Mouse (Mus musculus) erythroblast, embryonic 14.5 days (primary cell): ENCODE data around the gene Sh3pxd2a. TPM values are rescaled to one million over a fixed set of nuclear protein-coding genes. Genes with fewer than 3 reads are reported as not detected.

Experiments
- H3K27me3 ChIP-seq: 2 replicates; pipeline ENCODE4 v1.6.1; 2012; ENCODE audit warnings: inconsistent platforms; ENCODE audit not compliant: control insufficient read depth
- H3K36me3 ChIP-seq: 2 replicates; pipeline ENCODE4 v1.6.1; 2012; ENCODE audit warnings: mild to moderate bottlenecking, inconsistent platforms; ENCODE audit not compliant: control insufficient read depth
- H3K4me1 ChIP-seq: 2 replicates; pipeline ENCODE4 v1.6.1; 2012; ENCODE audit warnings: inconsistent platforms; ENCODE audit not compliant: control insufficient read depth
- H3K4me3 ChIP-seq: replicated peaks from 2 replicates; pipeline ENCODE3; 2012; ENCODE audit warnings: moderate library complexity, mild to moderate bottlenecking, inconsistent platforms
- H3K9me3 ChIP-seq: 2 replicates; pipeline ENCODE4 v1.6.1; 2012; ENCODE audit warnings: low read length, inconsistent platforms, mixed read lengths; ENCODE audit not compliant: control insufficient read depth
- GATA1 ChIP-seq: IDR thresholded peaks from 2 replicates; pipeline ENCODE4 v1.6.1; 2012; ENCODE audit warnings: low read length, inconsistent platforms, mixed read lengths
- TAL1 ChIP-seq: IDR thresholded peaks from 3 replicates; pipeline ENCODE4 v1.6.1; 2012; ENCODE audit warnings: low read length, inconsistent platforms, mixed read lengths
- polyA plus RNA-seq: library from polyadenylated mRNA; stranded (reverse); fragments of >175 nt; gene quantifications from 2 replicates; pipeline ENCODE4 v1.2.3, GENCODE M21; 2012

Sh3pxd2a gene
- polyA plus RNA-seq, 1 experiment: 0.10 TPM

- Histone ChIP-seq H3K36me3 (no peaks in the 10 kb centered on the region), H3K27me3 (peaks cover 7% of the 10 kb centered on the region), H3K4me1 (peaks cover 61% of the 10 kb centered on the region), H3K4me3 (no peak overlapping the region), H3K9me3 (no peaks in the 10 kb centered on the region)
- no peak for TF ChIP-seq TAL1
- no peak for TF ChIP-seq GATA1
Measured at GRCm38 (mm10) chr19:47446130-47446529, 18.1 kb downstream of the Sh3pxd2a start.

DNA sequence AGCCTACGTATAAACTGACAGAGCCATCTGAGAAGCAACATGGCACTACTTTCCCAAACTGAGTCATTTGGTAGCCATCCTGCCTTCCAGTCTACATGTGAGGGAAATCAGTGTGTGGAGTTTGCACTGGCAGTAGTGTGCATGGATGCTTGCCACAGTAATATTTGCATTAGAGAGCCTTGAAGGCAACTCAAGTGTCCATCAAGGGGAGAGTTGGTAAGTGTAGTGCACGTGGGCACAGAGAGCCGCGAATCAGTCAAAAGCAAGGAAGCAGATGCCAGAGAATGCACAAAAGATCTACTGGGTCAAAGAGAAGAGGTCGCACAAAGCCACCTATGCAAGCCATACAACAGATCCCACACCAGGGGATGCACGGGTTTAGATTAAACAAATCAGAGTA, 18.5 kb downstream of the Sh3pxd2a start:
- Histone ChIP-seq H3K4me3 (no peak overlapping the region), H3K36me3 (no peaks in the 10 kb centered on the region), H3K4me1 (peaks cover 57% of the 10 kb centered on the region), H3K27me3 (peaks cover 7% of the 10 kb centered on the region), H3K9me3 (no peaks in the 10 kb centered on the region)
- TF ChIP-seq TAL1 (no peak), GATA1 (no peak)

DNA sequence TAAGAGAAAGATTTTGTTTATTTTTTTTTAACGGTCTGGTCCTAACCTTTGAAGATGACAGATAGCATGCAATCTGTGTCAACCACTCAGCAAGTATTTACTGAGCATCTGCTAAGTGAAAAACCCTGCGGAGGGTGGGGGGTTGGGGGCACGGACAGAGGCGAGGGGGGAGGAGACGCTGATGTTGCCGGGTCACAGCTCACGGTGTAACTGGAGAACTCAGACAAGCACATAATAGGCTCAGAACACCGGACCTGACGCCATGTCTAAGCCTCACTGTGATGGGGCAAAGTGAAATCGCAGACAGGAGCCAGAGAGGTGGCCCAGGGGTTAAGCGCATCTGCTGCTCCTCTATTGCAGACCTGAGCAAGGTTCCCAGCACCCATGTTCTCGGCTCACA, 19.7 kb downstream of the Sh3pxd2a start:
- no peak for TF ChIP-seq GATA1
- no peak for TF ChIP-seq TAL1
- Histone ChIP-seq H3K27me3 (peaks cover 7% of the 10 kb centered on the region), H3K4me1 (peaks cover 55% of the 10 kb centered on the region), H3K4me3 (no peak overlapping the region), H3K9me3 (no peaks in the 10 kb centered on the region), H3K36me3 (no peaks in the 10 kb centered on the region; the same call in 1 of the 2 replicates)

DNA sequence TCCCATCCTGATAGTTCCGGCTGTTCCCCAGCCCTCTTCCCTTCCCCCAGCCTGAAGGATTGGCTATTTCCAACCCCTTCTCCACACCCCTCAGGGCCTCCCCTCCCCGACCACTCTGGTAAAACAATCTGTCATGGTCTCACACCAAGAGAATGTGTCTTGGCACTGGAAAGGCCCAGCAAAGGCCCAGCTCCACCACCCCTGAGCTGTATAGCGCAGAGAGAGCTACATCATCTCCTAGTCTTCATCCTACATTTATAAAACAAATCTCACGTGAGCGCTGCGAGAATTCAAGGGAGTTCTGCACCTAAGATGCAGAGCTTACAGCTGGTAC, 21.9 kb downstream of the Sh3pxd2a start:
- H3K4me1 ChIP-seq: peaks cover 48% of the 10 kb centered on the region

DNA sequence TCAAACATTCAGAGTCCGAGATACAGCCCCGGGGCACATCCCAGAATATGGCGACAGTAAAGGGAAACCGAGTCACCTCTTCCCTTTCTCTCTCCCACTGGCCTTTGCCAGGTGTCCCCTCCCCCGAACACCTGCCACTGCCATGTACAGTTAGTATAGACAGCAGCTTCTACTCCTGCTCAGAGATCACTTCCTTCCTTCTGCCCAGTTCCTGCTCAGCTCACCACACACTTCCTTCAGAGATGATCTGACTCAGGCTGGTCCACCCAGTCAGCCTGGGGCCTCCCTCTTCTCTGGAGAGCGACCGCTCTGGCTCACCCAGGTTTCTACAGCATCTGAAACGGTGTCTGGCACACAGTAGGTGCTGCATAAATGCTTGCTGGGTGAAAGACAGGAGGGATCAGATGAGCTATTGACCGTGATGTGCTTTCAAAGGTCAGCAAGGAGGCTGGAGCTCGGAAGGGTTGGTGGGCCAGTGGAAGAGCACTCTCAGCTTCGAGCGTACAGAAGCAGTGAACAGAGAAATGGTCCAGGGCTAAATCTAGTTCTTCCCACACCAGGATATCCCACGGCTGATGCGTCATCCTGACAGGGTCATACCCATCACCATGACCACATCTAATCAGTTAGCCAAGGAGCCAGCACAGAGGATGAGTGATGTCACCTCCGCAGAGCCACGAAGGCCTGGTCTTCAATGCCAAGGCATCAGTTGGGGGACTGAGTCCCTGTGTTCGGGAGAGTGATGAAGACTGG, 22.5 kb downstream of the Sh3pxd2a start:
- H3K27me3 ChIP-seq: peaks cover 9% of the 10 kb centered on the region
- TF ChIP-seq GATA1 (no peak), TAL1 (no peak)
- no peaks in the 10 kb centered on the region for H3K9me3 ChIP-seq
- no peaks in the 10 kb centered on the region; the same call in 1 of the 2 replicates for H3K36me3 ChIP-seq
- peaks cover 44% of the 10 kb centered on the region for H3K4me1 ChIP-seq
- no peak overlapping the region for H3K4me3 ChIP-seq

More for the DNA sequence above, 21.9 kb downstream of the Sh3pxd2a start:
- no peak overlapping the region for H3K4me3 ChIP-seq
- no peaks in the 10 kb centered on the region for H3K9me3 ChIP-seq
- H3K27me3 ChIP-seq: peaks cover 9% of the 10 kb centered on the region
- no peaks in the 10 kb centered on the region; the same call in 1 of the 2 replicates for H3K36me3 ChIP-seq
- TF ChIP-seq GATA1 (no peak), TAL1 (no peak)

DNA sequence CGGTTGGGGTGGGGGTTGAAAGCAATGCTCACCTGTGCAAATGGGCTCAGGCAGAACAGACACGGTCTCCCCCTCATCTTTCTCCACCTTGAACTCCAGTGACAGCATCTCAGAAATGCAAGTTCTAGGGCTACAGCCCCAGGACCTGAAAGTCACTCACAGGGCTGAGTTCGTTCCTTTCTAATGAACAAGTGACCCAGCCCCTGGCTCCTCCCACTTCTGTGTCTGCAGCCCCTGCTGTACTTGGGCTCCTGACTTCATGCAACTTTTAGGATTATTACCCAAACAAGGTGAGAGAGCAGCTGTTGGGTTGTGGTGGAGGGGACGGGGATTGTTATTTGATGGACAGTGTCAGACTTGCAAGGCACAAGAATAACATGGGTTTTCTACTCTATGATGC, 23.2 kb downstream of the Sh3pxd2a start:
- H3K36me3 ChIP-seq: no peaks in the 10 kb centered on the region; the same call in 1 of the 2 replicates
- H3K27me3 ChIP-seq: peaks cover 9% of the 10 kb centered on the region
- H3K4me3 ChIP-seq: no peak overlapping the region
- H3K9me3 ChIP-seq: no peaks in the 10 kb centered on the region
- peaks cover 38% of the 10 kb centered on the region for H3K4me1 ChIP-seq
- TF ChIP-seq TAL1: no peak
- TF ChIP-seq GATA1: no peak

DNA sequence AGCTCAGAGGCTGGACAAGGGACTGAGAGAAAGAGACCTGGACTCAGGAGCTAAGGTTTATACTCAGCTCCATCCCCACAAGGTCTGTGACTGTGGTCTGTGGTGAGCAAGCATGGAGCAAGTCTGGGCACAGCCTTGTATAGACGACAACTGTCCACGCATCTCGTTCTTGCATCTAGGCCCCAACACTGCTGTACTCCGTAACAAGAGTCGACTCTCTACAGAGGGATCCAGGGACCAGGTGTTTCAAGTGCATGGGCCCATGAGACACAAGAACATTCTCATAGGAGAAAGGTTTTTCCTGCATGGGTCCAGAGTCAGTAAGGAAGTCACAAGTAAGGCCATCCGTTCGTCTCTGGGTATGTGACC, 23.8 kb downstream of the Sh3pxd2a start:
- peaks cover 9% of the 10 kb centered on the region for H3K27me3 ChIP-seq
- peaks cover 37% of the 10 kb centered on the region for H3K4me1 ChIP-seq
- H3K4me3 ChIP-seq: no peak overlapping the region
- H3K9me3 ChIP-seq: no peaks in the 10 kb centered on the region
- TF ChIP-seq TAL1: no peak
- no peak for TF ChIP-seq GATA1
- no peaks in the 10 kb centered on the region; the same call in 1 of the 2 replicates for H3K36me3 ChIP-seq

DNA sequence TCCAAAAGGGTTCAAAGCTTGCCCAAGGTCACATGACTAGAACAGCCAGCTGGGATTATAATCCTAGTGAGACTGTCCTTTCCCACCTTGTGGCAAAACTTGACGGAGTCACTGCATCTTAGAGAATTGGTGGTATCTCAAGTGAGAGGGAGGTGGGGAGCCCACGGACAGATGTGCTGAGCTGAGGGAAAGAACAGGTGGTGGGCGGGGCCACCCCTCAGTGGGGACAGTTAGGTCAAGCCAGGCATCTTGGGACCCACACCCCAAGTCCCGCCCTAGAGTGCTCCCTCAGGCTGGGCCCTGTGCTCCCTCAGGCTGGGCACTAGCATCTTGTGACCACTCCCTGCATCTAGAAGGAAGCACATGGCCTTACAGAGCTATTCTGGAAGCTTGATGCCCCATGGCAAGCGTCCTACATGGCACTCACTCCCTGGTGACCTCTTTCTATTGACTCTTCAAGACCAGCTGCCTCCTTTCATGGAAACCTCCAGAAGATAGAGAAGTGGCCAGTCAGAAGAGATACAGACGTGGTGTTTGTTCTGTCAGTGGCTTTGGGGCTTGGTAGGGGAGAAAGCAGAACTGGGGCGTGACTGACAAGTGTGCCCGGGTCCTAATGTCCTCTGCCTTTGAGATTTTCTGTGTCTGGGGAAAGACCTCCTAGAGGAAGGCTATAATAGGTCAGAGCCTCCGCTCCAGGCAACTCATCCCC, 24.3 kb downstream of the Sh3pxd2a start:
- Histone ChIP-seq H3K4me3 (no peak overlapping the region), H3K9me3 (no peaks in the 10 kb centered on the region), H3K4me1 (peaks cover 33% of the 10 kb centered on the region), H3K27me3 (peaks cover 9% of the 10 kb centered on the region), H3K36me3 (no peaks in the 10 kb centered on the region; the same call in 1 of the 2 replicates)
- no peak for TF ChIP-seq TAL1
- no peak for TF ChIP-seq GATA1

GRCm38 (mm10) chr19:47438445-47438844, 25.8 kb downstream of the Sh3pxd2a start:
- Histone ChIP-seq H3K4me3 (no peak overlapping the region), H3K36me3 (peaks cover 5% of the 10 kb centered on the region), H3K27me3 (peaks cover 6% of the 10 kb centered on the region), H3K4me1 (peaks cover 43% of the 10 kb centered on the region), H3K9me3 (no peaks in the 10 kb centered on the region)
- TF ChIP-seq GATA1 (no peak), TAL1 (no peak)
